Mouse (Mus musculus) brain, embryonic 14.5 days (tissue): Measurements from ENCODE around the gene Elk3. TPM values are rescaled to one million over a fixed set of nuclear protein-coding genes. Genes with fewer than 3 reads are reported as not detected.

Source experiments
- DNase-seq: peaks from one replicate; pipeline ENCODE4 v3.0.0-alpha.2; 2011; ENCODE audit warnings: low read depth
- CTCF ChIP-seq: fragments of 200-500 bp; IDR thresholded peaks from 2 replicates; pipeline ENCODE4 v1.5.1; 2012; ENCODE audit warnings: inconsistent platforms, mild to moderate bottlenecking, moderate library complexity, borderline replicate concordance; ENCODE audit not compliant: insufficient read depth, insufficient read length; ENCODE audit errors: extremely low read depth
- POLR2A ChIP-seq: fragments of 200-500 bp; IDR thresholded peaks from 2 replicates; pipeline ENCODE4 v1.6.1; 2012; ENCODE audit warnings: mild to moderate bottlenecking, inconsistent platforms, borderline replicate concordance; ENCODE audit not compliant: poor library complexity, insufficient read depth, insufficient read length, severe bottlenecking; ENCODE audit errors: extremely low read depth
- polyA plus RNA-seq: library from polyadenylated mRNA; depleted of rRNA; stranded (reverse); fragments of >200 nt; gene quantifications from 2 replicates; pipeline ENCODE4 v1.2.3, GENCODE M21; 2012

Elk3 gene
- polyA plus RNA-seq, 1 experiment: 16.0 TPM

DNA sequence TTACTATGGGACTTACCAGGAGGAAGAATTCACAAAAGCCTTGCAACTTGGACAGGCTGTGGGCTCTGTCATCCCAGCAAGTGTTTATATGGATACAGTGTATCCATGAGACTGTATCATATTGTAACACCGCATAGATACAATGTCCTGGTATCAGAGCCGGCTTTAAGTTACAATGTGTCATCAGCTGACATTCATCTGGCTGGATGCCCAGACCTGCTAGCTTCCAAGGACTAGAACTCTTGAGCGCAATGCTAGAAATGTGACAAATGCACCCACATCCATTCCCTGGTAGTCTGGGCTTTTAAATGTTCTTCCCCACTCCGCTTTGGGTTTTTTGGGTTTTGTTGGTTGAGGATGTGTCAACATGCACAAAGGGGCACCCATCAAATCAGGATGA, 22.6 kb downstream of the Elk3 start:
- TF ChIP-seq POLR2A (no peak), CTCF (no peak)
- peak; percentile 77 for DNase-seq

GRCm38 (mm10) chr10:93287551-93288145, 23.3 kb downstream of the Elk3 start:
- TF ChIP-seq CTCF (no peak), POLR2A (no peak)
- no peak for DNase-seq

- no peak for DNase-seq
- TF ChIP-seq POLR2A (no peak), CTCF (no peak)
Observed at GRCm38 (mm10) chr10:93285489-93285888, 25.4 kb downstream of the Elk3 start.

GRCm38 (mm10) chr10:93283258-93283657, 27.7 kb downstream of the Elk3 start:
- TF ChIP-seq POLR2A: no peak
- TF ChIP-seq CTCF: peak; percentile 57; the same call in 1 of the 2 replicates
- DNase-seq: peak; percentile 58

DNA sequence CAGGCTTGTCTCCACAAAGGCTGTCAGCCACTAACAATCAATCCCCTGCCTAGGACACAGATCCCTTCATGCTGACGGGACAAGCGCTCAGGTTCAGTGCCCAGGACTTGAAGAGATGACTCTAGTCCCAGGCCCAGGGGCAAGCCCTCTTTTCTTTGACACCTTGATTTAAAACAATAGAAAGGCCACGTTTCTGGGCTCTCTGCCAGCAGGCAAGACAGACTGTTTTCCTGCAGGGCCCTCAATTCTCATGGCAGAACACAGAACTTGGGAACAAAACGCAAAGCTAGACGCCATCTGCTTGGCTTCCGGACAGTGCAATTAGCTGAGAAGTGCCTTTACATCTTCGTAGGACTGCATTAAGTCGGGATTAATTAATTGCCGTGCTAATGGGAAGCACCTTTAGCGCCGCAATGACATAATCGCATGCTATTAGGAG, 28.4 kb downstream of the Elk3 start:
- TF ChIP-seq CTCF: no peak
- TF ChIP-seq POLR2A: no peak

DNA sequence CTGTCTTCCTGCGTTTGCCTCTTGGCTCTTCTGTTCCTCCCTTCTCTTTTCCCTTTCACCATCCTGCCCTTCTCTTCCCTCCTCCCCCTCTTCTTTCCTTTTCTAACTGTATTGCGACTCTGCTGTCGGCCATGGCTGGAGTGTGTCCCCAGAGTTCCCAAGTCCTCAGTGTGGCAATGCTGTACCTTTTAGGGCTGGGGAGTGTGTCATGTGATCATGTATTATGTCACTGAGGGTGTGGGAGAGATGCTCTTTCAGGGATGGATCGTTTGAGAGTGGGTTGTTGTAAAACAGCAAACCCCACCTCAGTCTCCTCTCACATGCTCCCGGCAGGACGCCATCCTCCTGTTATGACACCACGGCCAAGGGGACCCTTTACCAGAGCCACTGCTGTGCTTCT, 29.8 kb downstream of the Elk3 start:
- TF ChIP-seq POLR2A (no peak), CTCF (no peak)

More for the DNA sequence above, 28.4 kb downstream of the Elk3 start:
- peak; percentile 95 for DNase-seq

GRCm38 (mm10) chr10:93280586-93280985, 30.3 kb downstream of the Elk3 start:
- peak; percentile 53 for DNase-seq

More for the DNA sequence above, 29.8 kb downstream of the Elk3 start:
- DNase-seq: no peak

DNA sequence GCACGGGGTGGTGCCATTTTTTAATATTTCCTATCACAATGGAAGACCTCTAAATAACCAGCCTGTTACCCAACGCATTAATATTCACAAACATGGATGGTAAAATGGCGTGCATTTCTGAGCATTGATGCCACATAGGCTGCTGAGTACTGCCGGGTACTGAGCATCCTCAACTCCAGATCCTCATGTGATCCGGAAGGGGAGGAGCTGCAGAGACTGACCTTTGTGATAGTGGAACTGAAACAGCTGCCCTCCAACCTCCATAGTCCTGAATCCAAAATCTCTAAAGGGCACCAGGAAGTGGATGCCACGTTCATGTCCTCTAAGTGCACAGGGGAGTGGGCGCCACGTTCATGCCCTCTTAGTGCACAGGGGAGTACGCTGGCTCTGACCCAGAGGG, 31.9 kb downstream of the Elk3 start:
- TF ChIP-seq CTCF: no peak
- no peak for TF ChIP-seq POLR2A
- no peak for DNase-seq

More at GRCm38 (mm10) chr10:93280586-93280985, 30.3 kb downstream of the Elk3 start:
- no peak for TF ChIP-seq CTCF
- TF ChIP-seq POLR2A: no peak

GRCm38 (mm10) chr10:93278361-93278760, 32.6 kb downstream of the Elk3 start:
- no peak for TF ChIP-seq POLR2A
- TF ChIP-seq CTCF: no peak
- no peak for DNase-seq

DNA sequence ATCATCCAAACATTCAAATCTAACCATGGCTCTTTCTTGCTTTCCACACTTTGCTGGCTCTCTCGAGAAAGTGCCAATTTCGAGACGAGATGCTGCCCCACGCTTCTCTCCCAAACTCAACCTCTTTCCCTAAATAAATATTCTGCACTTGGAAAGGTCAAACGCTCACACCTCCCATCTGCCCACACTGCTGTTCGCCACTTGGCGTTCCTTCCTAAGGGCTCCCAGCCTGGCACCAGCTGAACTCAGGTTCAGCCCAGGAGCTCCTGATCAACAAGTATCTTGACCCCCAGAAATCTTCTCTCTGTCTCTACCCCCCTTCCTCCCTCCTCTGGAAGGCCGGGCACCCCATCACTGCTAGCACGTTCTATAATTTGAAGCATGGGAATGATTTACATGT, 34.1 kb downstream of the Elk3 start:
- DNase-seq: no peak
- TF ChIP-seq POLR2A (no peak), CTCF (no peak)

DNA sequence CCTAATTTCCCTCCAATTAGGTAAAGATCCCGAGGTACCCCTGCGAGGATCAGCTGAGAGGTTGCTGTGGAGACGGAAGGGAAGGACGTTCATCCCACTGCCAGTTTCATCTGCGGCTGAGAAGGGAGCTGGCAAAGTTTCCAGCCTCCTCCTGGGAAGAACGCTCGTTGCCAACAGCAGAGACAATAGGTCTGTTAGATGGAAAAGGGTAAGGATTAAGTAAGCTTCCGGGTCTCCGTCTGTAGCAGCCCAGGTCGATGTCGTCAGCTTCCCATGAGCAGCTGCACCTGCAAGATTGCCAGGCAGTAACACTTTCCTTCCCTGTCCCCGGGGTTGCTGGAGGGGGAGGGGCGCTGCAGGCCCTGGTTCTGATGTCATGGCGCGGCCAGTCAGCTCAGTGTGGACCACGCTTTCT, 34.6 kb downstream of the Elk3 start:
- DNase-seq: peak; percentile 97

More for the DNA sequence above, 34.6 kb downstream of the Elk3 start:
- no peak for TF ChIP-seq CTCF
- TF ChIP-seq POLR2A: 0 out of 2 replicates have a peak, but pooled peaks have one; percentile 6
